Mouse (Mus musculus): Measurements from ENCODE around the gene Ms4a6c.
"Not testable (repeated sequence)": the region's sequence is repeated elsewhere in the genome, so short reads cannot be mapped to it uniquely, and the experiment has no call there.

- TF ChIP-seq CTCF (IDR thresholded peaks at IDR 0.05; ENCODE audit: borderline replicate concordance, insufficient read depth, low read depth, low read length); POLR2A (IDR thresholded peaks at IDR 0.05; ENCODE audit: borderline replicate concordance, insufficient read depth, low read length): not testable (repeated sequence)
These were observed 38.0 kb upstream of the Ms4a6c start for GRCm38 (mm10) chr19:11431209-11431608.

Data from cerebellum, adult 2 months (tissue).